Mouse (Mus musculus) neural tube, embryonic 15.5 days (tissue): ENCODE data around the gene Slc24a2. TPM values are rescaled to one million over a fixed set of nuclear protein-coding genes. Genes with fewer than 3 reads are reported as not detected.

Experiments
- ATAC-seq: fragments of 200-750 bp; cut with Nextera tagmentation; 2 replicates; pipeline ENCODE4 v1.8.0; 2017; ENCODE audit warnings: mild to moderate bottlenecking, moderate TSS enrichment, moderate library complexity; ENCODE audit not compliant: low FRiP score
- H3K27ac ChIP-seq: fragments of 300-500 bp; sonication (generic); replicated peaks from 2 replicates; pipeline ENCODE4 v1.5.1; 2015; ENCODE audit warnings: mild to moderate bottlenecking, inconsistent platforms
- H3K27me3 ChIP-seq: fragments of 300-500 bp; sonication (generic); replicated peaks from 2 replicates; pipeline ENCODE4 v1.6.1; 2015; ENCODE audit warnings: inconsistent platforms
- H3K36me3 ChIP-seq: fragments of 300-500 bp; sonication (generic); 2 replicates; pipeline ENCODE4 v1.6.1; 2015; ENCODE audit warnings: inconsistent platforms
- H3K4me1 ChIP-seq: fragments of 300-500 bp; sonication (generic); 2 replicates; pipeline ENCODE4 v1.6.1; 2015; ENCODE audit warnings: inconsistent platforms
- H3K4me2 ChIP-seq: fragments of 300-500 bp; sonication (generic); 2 replicates; pipeline ENCODE4 v1.6.1; 2015; ENCODE audit warnings: inconsistent platforms, mild to moderate bottlenecking, moderate library complexity
- H3K4me3 ChIP-seq: fragments of 300-500 bp; sonication (generic); replicated peaks from 2 replicates; pipeline ENCODE4 v1.5.1; 2015; ENCODE audit warnings: mild to moderate bottlenecking, inconsistent platforms
- H3K9ac ChIP-seq: fragments of 300-500 bp; sonication (generic); replicated peaks from 2 replicates; pipeline ENCODE4 v1.6.1; 2015; ENCODE audit warnings: mild to moderate bottlenecking, inconsistent platforms
- H3K9me3 ChIP-seq: fragments of 300-500 bp; sonication (generic); replicated peaks from 2 replicates; pipeline ENCODE4 v1.6.1; 2016; ENCODE audit warnings: inconsistent platforms
- WGBS: fragments of 180-500 bp; shearing (Covaris S2); methylation state at CpG from one replicate; pipeline ENCODE4 v1.1.7; 2015; ENCODE audit warnings: mixed read lengths; 5-methylcytosine and 5-hydroxymethylcytosine counted together
- polyA plus RNA-seq: library from polyadenylated mRNA; unstranded; fragments of >200 nt; fragmentation: Nextera tagmentation; extraction: Ambion mirVana; gene quantifications from 2 replicates; pipeline ENCODE4 v1.2.1, GENCODE M21; 2015

The Slc24a2 gene
- polyA plus RNA-seq, 1 experiment from 2014 or later, result 6.6 TPM

GRCm38 (mm10) chr4:87184147-87184930, 45.9 kb downstream of the Slc24a2 start:
- peak overlapping the region; percentile 29 for H3K4me2 ChIP-seq
- no peak overlapping the region for H3K4me3 ChIP-seq
- no peak overlapping the region for H3K9ac ChIP-seq
- no peaks in the 10 kb centered on the region for H3K9me3 ChIP-seq
- peak; percentile 73 for ATAC-seq
- H3K27ac ChIP-seq, result peak overlapping the region; percentile 61
- peaks cover 12% of the 10 kb centered on the region for H3K4me1 ChIP-seq
- 25% methylated on average over 10 of the region's 10 CpGs for WGBS
- H3K27me3 ChIP-seq, result no peaks in the 10 kb centered on the region
- H3K36me3 ChIP-seq, result no peaks in the 10 kb centered on the region

- Histone ChIP-seq H3K36me3 (no peaks in the 10 kb centered on the region), H3K4me1 (no peaks in the 10 kb centered on the region), H3K9ac (no peak overlapping the region), H3K9me3 (no peaks in the 10 kb centered on the region), H3K27ac (no peak overlapping the region), H3K4me2 (no peak overlapping the region), H3K27me3 (no peaks in the 10 kb centered on the region), H3K4me3 (no peak overlapping the region)
- no peak for ATAC-seq
- WGBS, result 68% methylated on average over 3 of the region's 3 CpGs
Observed at GRCm38 (mm10) chr4:87177116-87177515, 53.2 kb downstream of the Slc24a2 start.

GRCm38 (mm10) chr4:87163945-87164344, 66.3 kb downstream of the Slc24a2 start:
- ATAC-seq, result no peak
- no peaks in the 10 kb centered on the region for H3K4me1 ChIP-seq
- no peak overlapping the region for H3K4me3 ChIP-seq
- 78% methylated on average over 6 of the region's 6 CpGs for WGBS
- H3K27me3 ChIP-seq, result no peaks in the 10 kb centered on the region
- no peaks in the 10 kb centered on the region for H3K9me3 ChIP-seq
- H3K9ac ChIP-seq, result no peak overlapping the region
- no peaks in the 10 kb centered on the region for H3K36me3 ChIP-seq
- no peak overlapping the region for H3K27ac ChIP-seq
- no peak overlapping the region for H3K4me2 ChIP-seq

GRCm38 (mm10) chr4:87158053-87158452, 72.2 kb downstream of the Slc24a2 start:
- H3K9me3 ChIP-seq, result no peaks in the 10 kb centered on the region
- H3K36me3 ChIP-seq, result no peaks in the 10 kb centered on the region
- H3K27ac ChIP-seq, result no peak overlapping the region
- no peak overlapping the region for H3K4me3 ChIP-seq
- no peak overlapping the region for H3K9ac ChIP-seq
- no peaks in the 10 kb centered on the region for H3K27me3 ChIP-seq
- H3K4me1 ChIP-seq, result no peaks in the 10 kb centered on the region
- H3K4me2 ChIP-seq, result no peak overlapping the region
- ATAC-seq, result no peak
- WGBS, result 74% methylated on average over 4 of the region's 4 CpGs

- 81% methylated on average over 7 of the region's 7 CpGs for WGBS
- Histone ChIP-seq H3K27me3 (no peaks in the 10 kb centered on the region), H3K9ac (no peak overlapping the region), H3K9me3 (no peaks in the 10 kb centered on the region), H3K36me3 (no peaks in the 10 kb centered on the region), H3K4me1 (no peaks in the 10 kb centered on the region), H3K4me3 (no peak overlapping the region), H3K27ac (no peak overlapping the region), H3K4me2 (no peak overlapping the region)
- no peak for ATAC-seq
Observed at GRCm38 (mm10) chr4:87151990-87152389, 78.3 kb downstream of the Slc24a2 start.

GRCm38 (mm10) chr4:87149584-87149983, 80.7 kb downstream of the Slc24a2 start:
- ATAC-seq, result no peak
- Histone ChIP-seq H3K27ac (no peak overlapping the region), H3K36me3 (no peaks in the 10 kb centered on the region), H3K4me2 (no peak overlapping the region), H3K4me1 (no peaks in the 10 kb centered on the region), H3K27me3 (no peaks in the 10 kb centered on the region), H3K9ac (no peak overlapping the region), H3K4me3 (no peak overlapping the region), H3K9me3 (no peaks in the 10 kb centered on the region)
- WGBS, result 58% methylated on average over 2 of the region's 2 CpGs

GRCm38 (mm10) chr4:87141590-87142365, 88.5 kb downstream of the Slc24a2 start:
- no peak overlapping the region for H3K9ac ChIP-seq
- no peak for ATAC-seq
- 76% methylated on average over 12 of the region's 12 CpGs for WGBS
- no peak overlapping the region for H3K4me2 ChIP-seq
- no peaks in the 10 kb centered on the region for H3K36me3 ChIP-seq
- H3K27ac ChIP-seq, result no peak overlapping the region
- H3K27me3 ChIP-seq, result no peaks in the 10 kb centered on the region
- H3K4me3 ChIP-seq, result no peak overlapping the region
- H3K4me1 ChIP-seq, result peaks cover 5% of the 10 kb centered on the region; the same call in 1 of the 2 replicates
- no peaks in the 10 kb centered on the region for H3K9me3 ChIP-seq

- H3K4me3 ChIP-seq, result no peak overlapping the region
- no peaks in the 10 kb centered on the region for H3K36me3 ChIP-seq
- H3K27me3 ChIP-seq, result no peaks in the 10 kb centered on the region
- no peak for ATAC-seq
- peaks cover 5% of the 10 kb centered on the region; the same call in 1 of the 2 replicates for H3K4me1 ChIP-seq
- WGBS, result 55% methylated on average over 3 of the region's 3 CpGs
- no peak overlapping the region for H3K9ac ChIP-seq
- no peak overlapping the region for H3K4me2 ChIP-seq
- H3K27ac ChIP-seq, result no peak overlapping the region
- no peaks in the 10 kb centered on the region for H3K9me3 ChIP-seq
Observed at GRCm38 (mm10) chr4:87140901-87141300, 89.4 kb downstream of the Slc24a2 start.

GRCm38 (mm10) chr4:87132525-87132924, 97.8 kb downstream of the Slc24a2 start:
- Histone ChIP-seq H3K4me2 (no peak overlapping the region), H3K36me3 (no peaks in the 10 kb centered on the region), H3K4me1 (no peaks in the 10 kb centered on the region), H3K27ac (no peak overlapping the region), H3K9me3 (no peaks in the 10 kb centered on the region), H3K4me3 (no peak overlapping the region), H3K9ac (no peak overlapping the region), H3K27me3 (no peaks in the 10 kb centered on the region)
- 90% methylated on average over 5 of the region's 5 CpGs for WGBS
- no peak for ATAC-seq

- Histone ChIP-seq H3K27me3 (no peaks in the 10 kb centered on the region), H3K27ac (no peak overlapping the region), H3K36me3 (no peaks in the 10 kb centered on the region), H3K4me2 (no peak overlapping the region), H3K4me3 (no peak overlapping the region), H3K9ac (no peak overlapping the region), H3K4me1 (no peaks in the 10 kb centered on the region), H3K9me3 (no peaks in the 10 kb centered on the region)
- WGBS, result 76% methylated on average over 4 of the region's 4 CpGs
- ATAC-seq, result no peak
Observed at GRCm38 (mm10) chr4:87126756-87127155, 103.5 kb downstream of the Slc24a2 start.

GRCm38 (mm10) chr4:87119758-87120157, 110.5 kb downstream of the Slc24a2 start:
- 54% methylated on average over 4 of the region's 4 CpGs for WGBS
- H3K9me3 ChIP-seq, result no peaks in the 10 kb centered on the region
- H3K9ac ChIP-seq, result no peak overlapping the region
- H3K4me3 ChIP-seq, result no peak overlapping the region
- no peaks in the 10 kb centered on the region for H3K27me3 ChIP-seq
- H3K36me3 ChIP-seq, result no peaks in the 10 kb centered on the region
- H3K4me1 ChIP-seq, result no peaks in the 10 kb centered on the region
- no peak overlapping the region for H3K4me2 ChIP-seq
- H3K27ac ChIP-seq, result no peak overlapping the region
- ATAC-seq, result no peak

GRCm38 (mm10) chr4:87115726-87116125, 114.6 kb downstream of the Slc24a2 start:
- WGBS, result 60% methylated on average over 4 of the region's 4 CpGs
- Histone ChIP-seq H3K4me1 (no peaks in the 10 kb centered on the region), H3K36me3 (no peaks in the 10 kb centered on the region), H3K4me2 (no peak overlapping the region), H3K27me3 (no peaks in the 10 kb centered on the region), H3K9ac (no peak overlapping the region), H3K27ac (no peak overlapping the region), H3K9me3 (no peaks in the 10 kb centered on the region), H3K4me3 (no peak overlapping the region)
- no peak for ATAC-seq
